Mouse (Mus musculus) heart, adult 8-10 months (tissue): ENCODE data around the gene Lypd1. TPM values are rescaled to one million over a fixed set of nuclear protein-coding genes. Genes with fewer than 3 reads are reported as not detected.

Experiments
- total RNA-seq, 4 experiments: library from RNA; stranded (reverse); gene quantifications; 2 replicates each; pipeline ENCODE4 v1.2.4; 2022

The Lypd1 gene
- total RNA-seq, 4 experiments from 2014 or later, result 0.22 to 0.87 (median 0.46) TPM

Other genes starting within 250 kb of the Lypd1 start
- gene Gpr39, start 236.1 kb downstream of the Lypd1 start, total RNA-seq, result under 1 TPM; 0.27 to 0.62 (median 0.43) TPM